Mouse (Mus musculus) heart, adult 2 months (tissue): Measurements from ENCODE around the gene Znrd1as. TPM values are rescaled to one million over a fixed set of nuclear protein-coding genes. Genes with fewer than 3 reads are reported as not detected.

ENCODE experiments used
- DNase-seq, 2 experiments: peaks; one replicate each; pipeline ENCODE4 v3.0.0; 2021
- H3K27ac ChIP-seq: fragments of 200-600 bp; 2 replicates; pipeline ENCODE4 v1.8.1; 2022
- H3K27me3 ChIP-seq: fragments of 200-500 bp; 2 replicates; pipeline ENCODE4 v1.6.1; 2012; ENCODE audit warnings: mild to moderate bottlenecking, low read length, inconsistent platforms, mixed read lengths; ENCODE audit not compliant: control insufficient read depth, insufficient read depth
- H3K36me3 ChIP-seq: fragments of 200-500 bp; 2 replicates; pipeline ENCODE4 v1.6.1; 2012; ENCODE audit warnings: low read length, inconsistent platforms; ENCODE audit not compliant: control insufficient read depth, insufficient read depth
- H3K4me1 ChIP-seq: fragments of 200-500 bp; 2 replicates; pipeline ENCODE4 v1.6.1; 2011; ENCODE audit warnings: low read length; ENCODE audit not compliant: control insufficient read depth, insufficient read depth
- H3K4me3 ChIP-seq: fragments of 200-600 bp; 2 replicates; pipeline ENCODE4 v1.8.1; 2022
- H3K79me2 ChIP-seq: fragments of 200-500 bp; replicated peaks from 2 replicates; pipeline ENCODE4 v1.6.1; 2012; ENCODE audit warnings: mild to moderate bottlenecking, inconsistent platforms, low read length, moderate library complexity, mixed read lengths; ENCODE audit not compliant: control insufficient read depth, insufficient read depth
- H3K9ac ChIP-seq: fragments of 200-500 bp; 2 replicates; pipeline ENCODE4 v1.6.1; 2012; ENCODE audit warnings: low read depth, mild to moderate bottlenecking, control low read depth, inconsistent platforms, low read length, mixed read lengths
- CTCF ChIP-seq: fragments of 200-600 bp; IDR thresholded peaks from 2 replicates; pipeline ENCODE4 v1.8.1; 2022; ENCODE audit warnings: antibody characterized with exemption, mild to moderate bottlenecking, moderate library complexity
- EP300 ChIP-seq: fragments of 200-500 bp; IDR thresholded peaks from 2 replicates; pipeline ENCODE4 v1.6.1; 2011; ENCODE audit warnings: low read depth, low read length, control low read depth; ENCODE audit not compliant: insufficient read depth
- POLR2A ChIP-seq: fragments of 200-500 bp; IDR thresholded peaks from 2 replicates; pipeline ENCODE4 v1.6.1; 2011; ENCODE audit warnings: mild to moderate bottlenecking, low read depth, low read length, control low read depth; ENCODE audit not compliant: insufficient read depth
- WGBS: fragments of 180-500 bp; shearing (Covaris S2); methylation state at CpG from one replicate; pipeline ENCODE4 v1.1.7; 2018; 5-methylcytosine and 5-hydroxymethylcytosine counted together
- intact Hi-C: fragments of 180-260 bp; cut with DNase I; formaldehyde crosslinking; loops from one replicate; pipeline ENCODE4 v1.15.1; 2025
- polyA plus RNA-seq: library from polyadenylated mRNA; depleted of rRNA; stranded (reverse); fragments of >200 nt; gene quantifications from 2 replicates; pipeline ENCODE4 v1.2.3, GENCODE M21; 2012; rRNA removed
- total RNA-seq, 2 experiments: library from RNA; stranded (reverse); gene quantifications; 2 replicates each; pipeline ENCODE4 v1.2.3; 2021

Gene Znrd1as
- total and polyA plus RNA-seq, 3 experiments = 4.0 to 18.2 (median 14.1) TPM

- 87% methylated on average over 6 of the region's 6 CpGs for WGBS
- no peak overlapping the region for H3K4me3 ChIP-seq
Observed at GRCm38 (mm10) chr17:37008161-37008560, 49.8 kb downstream of the Znrd1as start.

GRCm38 (mm10) chr17:37009460-37010042, 51.2 kb downstream of the Znrd1as start:
- Histone ChIP-seq H3K4me1 (no peaks in the 10 kb centered on the region), H3K9ac (no peak overlapping the region), H3K79me2 (no peaks in the 10 kb centered on the region), H3K27me3 (no peaks in the 10 kb centered on the region), H3K36me3 (no peaks in the 10 kb centered on the region), H3K27ac (no peak overlapping the region), H3K4me3 (no peak overlapping the region)
- DNase-seq = no peak
- WGBS = 93% methylated on average over 17 of the region's 17 CpGs
- TF ChIP-seq EP300 = no peak
- TF ChIP-seq POLR2A = no peak
- no peak for TF ChIP-seq CTCF
- intact Hi-C loops = no loop called here

More at GRCm38 (mm10) chr17:37008161-37008560, 49.8 kb downstream of the Znrd1as start:
- no peaks in the 10 kb centered on the region for H3K4me1 ChIP-seq
- TF ChIP-seq POLR2A (no peak), EP300 (no peak), CTCF (no peak)
- no peaks in the 10 kb centered on the region for H3K27me3 ChIP-seq
- H3K9ac ChIP-seq = no peak overlapping the region
- DNase-seq = no peak
- no peak overlapping the region for H3K27ac ChIP-seq
- intact Hi-C loops = no loop called here
- H3K79me2 ChIP-seq = no peaks in the 10 kb centered on the region
- H3K36me3 ChIP-seq = no peaks in the 10 kb centered on the region

DNA sequence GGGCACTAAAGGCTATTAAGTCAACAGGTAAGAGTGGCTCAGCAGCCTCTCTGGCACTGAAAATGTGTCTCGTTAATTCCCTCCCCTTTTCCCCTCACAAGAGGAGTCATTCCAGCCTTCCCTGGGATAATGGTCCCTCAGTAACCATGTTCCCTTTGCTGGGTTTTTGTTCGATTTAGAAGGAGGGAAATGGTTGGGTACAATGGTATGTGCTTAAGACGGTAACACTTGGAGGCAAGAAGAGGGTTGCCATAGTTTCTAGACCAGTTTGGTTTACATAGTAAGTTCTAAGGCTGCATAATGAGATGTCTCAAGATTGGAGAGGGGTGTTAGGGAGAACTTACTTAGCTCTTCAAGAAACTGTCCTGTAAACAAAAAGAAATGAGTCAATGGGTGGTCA, 53.3 kb downstream of the Znrd1as start:
- DNase-seq = no peak
- Histone ChIP-seq H3K9ac (no peak overlapping the region), H3K79me2 (no peaks in the 10 kb centered on the region), H3K36me3 (no peaks in the 10 kb centered on the region), H3K4me3 (no peak overlapping the region), H3K27ac (no peak overlapping the region), H3K27me3 (no peaks in the 10 kb centered on the region), H3K4me1 (no peaks in the 10 kb centered on the region)
- intact Hi-C loops = no loop called here
- 77% methylated on average over 3 of the region's 3 CpGs for WGBS
- TF ChIP-seq CTCF = no peak
- no peak for TF ChIP-seq EP300
- no peak for TF ChIP-seq POLR2A

DNA sequence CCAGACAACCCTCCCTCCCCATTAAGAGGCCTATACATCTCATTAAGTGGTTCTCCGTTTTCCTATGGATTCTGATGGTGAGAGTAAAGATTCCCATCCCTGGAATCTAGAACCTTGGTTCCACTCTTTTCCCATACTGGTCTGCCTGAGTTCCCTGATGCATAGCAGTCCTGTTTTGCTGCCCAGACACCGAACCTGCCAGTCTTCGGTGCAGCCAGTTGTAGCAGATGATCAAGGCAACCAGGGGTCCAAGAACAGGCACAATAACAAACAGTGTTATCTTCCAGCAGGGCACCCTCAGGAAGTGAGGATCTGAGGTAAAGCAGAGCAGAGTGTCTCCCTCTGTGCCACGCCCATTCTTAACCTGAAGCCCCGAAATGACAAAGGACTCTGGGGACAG, 53.7 kb downstream of the Znrd1as start:
- WGBS = 59% methylated on average over 5 of the region's 5 CpGs
- no peaks in the 10 kb centered on the region for H3K4me1 ChIP-seq
- intact Hi-C loops = no loop called here
- no peak overlapping the region for H3K27ac ChIP-seq
- H3K4me3 ChIP-seq = no peak overlapping the region
- no peaks in the 10 kb centered on the region for H3K36me3 ChIP-seq
- no peaks in the 10 kb centered on the region for H3K79me2 ChIP-seq
- no peak overlapping the region for H3K9ac ChIP-seq
- no peak for TF ChIP-seq EP300
- no peak for TF ChIP-seq POLR2A
- TF ChIP-seq CTCF = no peak
- no peaks in the 10 kb centered on the region for H3K27me3 ChIP-seq
- no peak for DNase-seq

Other genes starting within 250 kb of the Znrd1as start
- not detected for gene H2-M10.5, start 185.7 kb upstream of the Znrd1as start, total RNA-seq
- not detected in 2 replicates for gene H2-M10.5, start 185.7 kb upstream of the Znrd1as start, polyA plus RNA-seq
- gene H2-M10.6, start 146.4 kb upstream of the Znrd1as start, total RNA-seq = not detected
- gene H2-M10.6, start 146.4 kb upstream of the Znrd1as start, polyA plus RNA-seq = not detected in 2 replicates
- 10 to 100 TPM; 19.1 to 19.3 TPM for gene Trim26, start 121.5 kb upstream of the Znrd1as start, total RNA-seq
- gene Trim26, start 121.5 kb upstream of the Znrd1as start, polyA plus RNA-seq = 17.0 and 21.7 TPM in 2 replicates
- not detected for gene Trim15, start 91.4 kb upstream of the Znrd1as start, total RNA-seq
- gene Trim15, start 91.4 kb upstream of the Znrd1as start, polyA plus RNA-seq = 0.10 TPM in 1 of 2 replicates, not detected in the other
- gene Trim10, start 89.0 kb upstream of the Znrd1as start, total RNA-seq = 1 to 10 TPM in 1 of 2 experiments, under 1 TPM in 1; 0.13 to 2.1 TPM
- 0.92 TPM in 1 of 2 replicates, not detected in the other for gene Trim10, start 89.0 kb upstream of the Znrd1as start, polyA plus RNA-seq
- gene Trim40, start 68.5 kb upstream of the Znrd1as start, total RNA-seq = not detected
- gene Trim40, start 68.5 kb upstream of the Znrd1as start, polyA plus RNA-seq = not detected in 2 replicates
- gene Trim31, start 60.5 kb upstream of the Znrd1as start, total RNA-seq = not detected
- not detected in 2 replicates for gene Trim31, start 60.5 kb upstream of the Znrd1as start, polyA plus RNA-seq
- under 1 TPM; 0.77 to 0.81 TPM for gene Rnf39, start 15.7 kb upstream of the Znrd1as start, total RNA-seq
- gene Rnf39, start 15.7 kb upstream of the Znrd1as start, polyA plus RNA-seq = 0.64 and 1.00 TPM in 2 replicates
- 100 to 1,000 TPM in 1 of 2 experiments, 10 to 100 TPM in 1; 92.4 to 108 TPM for gene Ppp1r11, start 6.9 kb upstream of the Znrd1as start, total RNA-seq
- gene Ppp1r11, start 6.9 kb upstream of the Znrd1as start, polyA plus RNA-seq = 56.8 and 70.8 TPM in 2 replicates
- 10 to 100 TPM; 25.9 to 29.0 TPM for gene Znrd1, start within 50 bp of the Znrd1as start, total RNA-seq
- 19.8 and 26.2 TPM in 2 replicates for gene Znrd1, start within 50 bp of the Znrd1as start, polyA plus RNA-seq
- gene 2410137M14Rik, start 22.6 kb downstream of the Znrd1as start, total RNA-seq = under 1 TPM; 0.27 to 0.63 TPM
- gene 2410137M14Rik, start 22.6 kb downstream of the Znrd1as start, polyA plus RNA-seq = 0.41 and 0.61 TPM in 2 replicates
- gene H2-M5, start 30.9 kb downstream of the Znrd1as start, total RNA-seq = under 1 TPM; 0.41 to 0.63 TPM
- 0.14 and 0.35 TPM in 2 replicates for gene H2-M5, start 30.9 kb downstream of the Znrd1as start, polyA plus RNA-seq
- 1 to 10 TPM in 1 of 2 experiments, under 1 TPM in 1; 0.94 to 1.4 TPM for gene Zfp57, start 42.6 kb downstream of the Znrd1as start, total RNA-seq
- gene Zfp57, start 42.6 kb downstream of the Znrd1as start, polyA plus RNA-seq = 2.3 and 4.3 TPM in 2 replicates
- gene Mog, start 64.8 kb downstream of the Znrd1as start, total RNA-seq = not detected
- 0.09 TPM in 1 of 2 replicates, not detected in the other for gene Mog, start 64.8 kb downstream of the Znrd1as start, polyA plus RNA-seq
- 1 to 10 TPM; 6.5 to 6.7 TPM for gene Gabbr1, start 87.4 kb downstream of the Znrd1as start, total RNA-seq
- 15.5 and 17.4 TPM in 2 replicates for gene Gabbr1, start 87.4 kb downstream of the Znrd1as start, polyA plus RNA-seq
- not detected for gene Olfr90, start 129.9 kb downstream of the Znrd1as start, total RNA-seq
- gene Olfr90, start 129.9 kb downstream of the Znrd1as start, polyA plus RNA-seq = not detected in 2 replicates
- gene Olfr91, start 139.7 kb downstream of the Znrd1as start, total RNA-seq = not detected
- gene Olfr91, start 139.7 kb downstream of the Znrd1as start, polyA plus RNA-seq = not detected in 2 replicates
- gene Olfr92, start 161.5 kb downstream of the Znrd1as start, total RNA-seq = not detected
- not detected in 2 replicates for gene Olfr92, start 161.5 kb downstream of the Znrd1as start, polyA plus RNA-seq
- gene Olfr93, start 202.9 kb downstream of the Znrd1as start, total RNA-seq = not detected
- gene Olfr93, start 202.9 kb downstream of the Znrd1as start, polyA plus RNA-seq = not detected in 2 replicates
- not detected for gene Ubd, start 235.3 kb downstream of the Znrd1as start, total RNA-seq
- 0.12 TPM in 1 of 2 replicates, not detected in the other for gene Ubd, start 235.3 kb downstream of the Znrd1as start, polyA plus RNA-seq
- not detected for gene Olfr94, start 242.4 kb downstream of the Znrd1as start, total RNA-seq
- gene Olfr94, start 242.4 kb downstream of the Znrd1as start, polyA plus RNA-seq = not detected in 2 replicates